Mouse (Mus musculus) duodenum, adult 2 months (tissue): ENCODE results near the gene Fthl17a. TPM values are rescaled to one million over a fixed set of nuclear protein-coding genes. Genes with fewer than 3 reads are reported as not detected.

Source experiments
- polyA plus RNA-seq: library from polyadenylated mRNA; depleted of rRNA; stranded (reverse); fragments of >200 nt; gene quantifications from 2 replicates; pipeline ENCODE4 v1.2.3, GENCODE M21; 2012; ENCODE audit warnings: low replicate concordance; rRNA removed

Gene Fthl17a
- polyA plus RNA-seq, result not detected in 2 replicates

GRCm38 (mm10) chrX:85249379-85249778 lies at the start of gene Fthl17a:
TSS of gene Fthl17a (plus strand) at chrX:85249679.

